ENCODE assay signal across 8 mouse cellular contexts in genomic region chr8:57486491-57487440, GRCm38 (mm10). TPM values are rescaled to one million over a fixed set of nuclear protein-coding genes. Genes with fewer than 3 reads are reported as not detected.
A peak's percentile ranks its signal among the peaks of the same experiment; 100 is the strongest.
DNase-seq lines count a peak whose midpoint lies in the region; ATAC-seq and TF ChIP-seq lines count a peak whose summit lies in the region.

No protein-coding gene starts in this region.

- peaks cover 2 to 15% of the 10 kb centered on the region in 2 experiments for H3K36me3 ChIP-seq in MEL (ENCODE audit: control insufficient read depth in 1 of 2, insufficient read depth in 2 of 2, low read length in 2 of 2)
- H3K36me3 ChIP-seq in forebrain, embryonic 15.5 days, result peaks cover 10% of the 10 kb centered on the region

- no peak for TF ChIP-seq EP300 in MEL (IDR thresholded peaks at IDR 0.05; ENCODE audit: low read depth in 1 of 2, low read length in 2 of 2)

- peak; percentile 68 for DNase-seq in MEL (ENCODE audit: low read depth, low spot score)
- DNase-seq in cerebellum, adult 11 months, result peak; percentile 53
- peak; percentile 52 for DNase-seq in heart, postnatal 4 days
- DNase-seq in layer of hippocampus, postnatal 14 days (ENCODE audit: low spot score in 2 of 2), result peak; percentile 29 to 66
- DNase-seq in lung, postnatal 14 days, result peak; percentile 48
- peak; percentile 36 for DNase-seq in retina, adult 2 months (ENCODE audit: low read depth, low spot score)
- DNase-seq in thymus, postnatal 25 days, result peak; percentile 58

- no peak for TF ChIP-seq POLR2A in MEL (IDR thresholded peaks at IDR 0.05; ENCODE audit: control insufficient read depth in 1 of 2, insufficient read depth in 1 of 2, low read depth in 1 of 2, low read length in 2 of 2, poor library complexity in 1 of 2)

- TF ChIP-seq RAD21 in MEL (IDR thresholded peaks at IDR 0.05; ENCODE audit: low read depth, low read length), result no peak

- peak overlapping the region; percentile 82 to 96 for H3K4me3 ChIP-seq in MEL (ENCODE audit: control insufficient read depth in 1 of 2, insufficient read depth in 1 of 2, low read depth in 2 of 2, low read length in 2 of 2)
- peak overlapping the region; percentile 98 for H3K4me3 ChIP-seq in forebrain, embryonic 15.5 days

- H3K79me2 ChIP-seq in MEL (ENCODE audit: control insufficient read depth, insufficient read depth, low read length, poor library complexity), result peaks cover 17% of the 10 kb centered on the region

- no peaks in the 10 kb centered on the region for H3K9me3 ChIP-seq in MEL (replicated peaks; ENCODE audit: insufficient read depth, low read length)
- H3K9me3 ChIP-seq in forebrain, embryonic 15.5 days, result no peaks in the 10 kb centered on the region

- under 1% methylated on average over 54 of the region's 54 CpGs for WGBS in forebrain, embryonic 15.5 days

- peak overlapping the region; percentile 83 for H3K4me2 ChIP-seq in forebrain, embryonic 15.5 days (replicated peaks)

- no peak for TF ChIP-seq CTCF in MEL (IDR thresholded peaks at IDR 0.05 in 2 of 3, conservative IDR thresholded peaks at IDR 0.05 in 1 of 3; ENCODE audit: control insufficient read depth in 1 of 3, insufficient read depth in 1 of 3, low read depth in 2 of 3, low read length in 3 of 3, poor library complexity in 1 of 3, severe bottlenecking in 1 of 3)

- H3K4me1 ChIP-seq in MEL (ENCODE audit: control insufficient read depth in 1 of 2, insufficient read depth in 2 of 2, low read length in 2 of 2), result peaks cover 9 to 14% of the 10 kb centered on the region in 2 experiments
- H3K4me1 ChIP-seq in forebrain, embryonic 15.5 days, result peaks cover 13% of the 10 kb centered on the region

- H3K27ac ChIP-seq in MEL (ENCODE audit: control insufficient read depth, low read depth, low read length), result peak overlapping the region; percentile 83
- peak overlapping the region; percentile 99 for H3K27ac ChIP-seq in forebrain, embryonic 15.5 days (replicated peaks)

- H3K9ac ChIP-seq in MEL (ENCODE audit: control insufficient read depth, low read depth, low read length, poor library complexity, severe bottlenecking), result peak overlapping the region; percentile 79
- H3K9ac ChIP-seq in forebrain, embryonic 15.5 days (replicated peaks), result peak overlapping the region; percentile 97

- H3K27me3 ChIP-seq in MEL (ENCODE audit: control insufficient read depth in 1 of 2, insufficient read depth in 2 of 2, low read length in 2 of 2), result no peaks in the 10 kb centered on the region
- H3K27me3 ChIP-seq in forebrain, embryonic 15.5 days, result no peaks in the 10 kb centered on the region

- peak; percentile 3 for ATAC-seq in forebrain, embryonic 15.5 days (replicated peaks)

TF ChIP-seq in MEL, 35 proteins besides CTCF, POLR2A, EP300 and RAD21:
- TF ChIP-seq ZC3H11A (IDR thresholded peaks at IDR 0.05; ENCODE audit: low read depth, low read length), result no peak
- TF ChIP-seq NELFE (IDR thresholded peaks at IDR 0.05; ENCODE audit: low read depth, low read length), result no peak
- TF ChIP-seq USF1 (IDR thresholded peaks at IDR 0.05; ENCODE audit: low read depth, low read length), result no peak
- TF ChIP-seq GABPA (IDR thresholded peaks at IDR 0.05; ENCODE audit: low read depth, low read length), result no peak
- no peak for TF ChIP-seq BHLHE40 (IDR thresholded peaks at IDR 0.05; ENCODE audit: borderline replicate concordance, low read depth, low read length)
- 0 out of 2 replicates have a peak, but pooled peaks have one; percentile 10 for TF ChIP-seq UBTF (IDR thresholded peaks at IDR 0.05; ENCODE audit: borderline replicate concordance, insufficient read depth, low read depth, low read length)

RNA-seq across cellular contexts. Expression of gene Sap30, which starts 0.9 kb away (rescaled TPM):
- 34.2 and 45.6 TPM in 2 replicates for total RNA-seq in MEL (2012; rRNA removed)
- 10 to 100 TPM in 1 of 2 experiments, not detected in 1; 64.0 TPM for polyA plus RNA-seq in MEL (2012; ENCODE audit: insufficient read depth in 1 of 2, insufficient read length in 2 of 2, low read depth in 1 of 2, low replicate concordance in 2 of 2, missing spikeins in 1 of 2)
- 78.6 and 81.8 TPM in 2 replicates for polyA plus RNA-seq in forebrain, embryonic 15.5 days (2015; fragmentation: Nextera tagmentation; extraction: Ambion mirVana)
- 10 to 100 TPM; 34.0 to 37.4 TPM for total RNA-seq in heart, postnatal 4 days (2021)
- total RNA-seq in layer of hippocampus, postnatal 14 days (2021), result 10 to 100 TPM in 1 of 2 experiments, 1 to 10 TPM in 1; 9.0 to 13.7 TPM

RNA-seq across cellular contexts. Expression of gene Hmgb2, which starts 24.9 kb away (rescaled TPM):
- 126 and 160 TPM in 2 replicates for total RNA-seq in MEL (2012; rRNA removed)
- polyA plus RNA-seq in MEL (2012; ENCODE audit: insufficient read depth in 1 of 2, insufficient read length in 2 of 2, low read depth in 1 of 2, low replicate concordance in 2 of 2, missing spikeins in 1 of 2), result 100 to 1,000 TPM; 220 to 399 TPM
- polyA plus RNA-seq in forebrain, embryonic 15.5 days (2015; fragmentation: Nextera tagmentation; extraction: Ambion mirVana), result 225 and 249 TPM in 2 replicates
- 100 to 1,000 TPM; 159 to 180 TPM for total RNA-seq in heart, postnatal 4 days (2021)
- total RNA-seq in layer of hippocampus, postnatal 14 days (2021), result 10 to 100 TPM; 13.8 to 15.5 TPM

RNA-seq across cellular contexts. Expression of gene Scrg1, which starts 31.0 kb away (rescaled TPM):
- total RNA-seq in MEL (2012; rRNA removed), result not detected in 2 replicates
- polyA plus RNA-seq in MEL (2012; ENCODE audit: insufficient read depth in 1 of 2, insufficient read length in 2 of 2, low read depth in 1 of 2, low replicate concordance in 2 of 2, missing spikeins in 1 of 2), result not detected
- polyA plus RNA-seq in forebrain, embryonic 15.5 days (2015; fragmentation: Nextera tagmentation; extraction: Ambion mirVana), result 14.2 and 14.8 TPM in 2 replicates
- not detected for total RNA-seq in heart, postnatal 4 days (2021)
- total RNA-seq in layer of hippocampus, postnatal 14 days (2021), result 10 to 100 TPM; 90.2 to 98.9 TPM

Comparison
In these comparisons a context has a peak if more than half of its experiments do, and no peak if none do; other contexts are left out.
1. Peak in every context shown above with its lines: DNase-seq, ATAC-seq, H3K4me3 ChIP-seq and H3K27ac ChIP-seq.
2. RNA of gene Scrg1, which starts 31.0 kb away (total RNA-seq): 90.2 to 98.9 TPM in layer of hippocampus, postnatal 14 days; not detected in heart, postnatal 4 days and not detected in MEL; every median in the first group is over 10 times any median in the second.